Mouse (Mus musculus) gastrocnemius, adult 2 months (tissue): ENCODE data around the gene Gm20388. TPM values are rescaled to one million over a fixed set of nuclear protein-coding genes. Genes with fewer than 3 reads are reported as not detected.

Experiments used
- DNase-seq: peaks from one replicate; pipeline ENCODE4 v3.0.0; 2022
- H3K27ac ChIP-seq: fragments of 200-600 bp; 2 replicates; pipeline ENCODE4 v1.8.1; 2022; ENCODE audit warnings: mild to moderate bottlenecking
- H3K4me3 ChIP-seq: fragments of 200-600 bp; 2 replicates; pipeline ENCODE4 v1.8.1; 2022; ENCODE audit warnings: mild to moderate bottlenecking, moderate library complexity
- CTCF ChIP-seq: fragments of 200-600 bp; IDR thresholded peaks from 2 replicates; pipeline ENCODE4 v1.8.1; 2022; ENCODE audit warnings: antibody characterized with exemption, mild to moderate bottlenecking, moderate library complexity
- intact Hi-C: fragments of 180-260 bp; cut with DNase I; formaldehyde crosslinking; loops from one replicate; pipeline ENCODE4 v1.15.1; 2025
- total RNA-seq, 2 experiments: library from RNA; stranded (reverse); gene quantifications; 2 replicates each; pipeline ENCODE4 v1.2.3; 2021

Gm20388 gene
- total RNA-seq, 2 experiments from 2014 or later, result 6.1 to 15.0 TPM

- Histone ChIP-seq H3K4me3 (peak overlapping the region; percentile 99), H3K27ac (peak overlapping the region; percentile 86)
- no peak for TF ChIP-seq CTCF
- no peak for DNase-seq
- intact Hi-C loops, result no loop called here
These were observed 1919.2 kb downstream of the Gm20388 start for GRCm38 (mm10) chr8:121829777-121830362.

DNA sequence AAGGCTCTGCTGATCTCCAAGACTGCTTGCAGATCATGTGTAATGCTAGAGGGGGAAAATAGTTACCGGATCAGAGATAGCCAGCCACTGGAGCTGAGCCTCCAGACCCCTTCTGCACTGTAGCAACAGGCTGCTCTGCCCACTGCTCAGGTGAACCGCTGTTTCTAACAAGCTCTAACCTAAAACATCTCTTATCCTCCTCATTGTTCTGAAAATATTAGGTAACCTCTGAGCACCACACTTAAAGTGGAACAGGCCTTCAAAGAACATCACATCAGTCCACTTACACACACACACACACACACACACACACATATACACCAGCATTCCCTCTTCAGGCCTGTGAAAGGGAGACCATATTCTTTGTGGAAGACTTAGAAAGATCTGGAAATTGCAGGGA, 1921.4 kb downstream of the Gm20388 start:
- no peak overlapping the region for H3K27ac ChIP-seq
- no peak for TF ChIP-seq CTCF
- DNase-seq, result no peak
- intact Hi-C loops, result loop anchor here (2.0 kb wide), 1 partner anchor 113 kb away; no protein-coding TSS in a partner anchor
- H3K4me3 ChIP-seq, result no peak overlapping the region

GRCm38 (mm10) chr8:121832503-121832902, 1921.9 kb downstream of the Gm20388 start:
- H3K4me3 ChIP-seq, result no peak overlapping the region
- intact Hi-C loops, result loop anchor here (2.0 kb wide), 1 partner anchor 114 kb away; no protein-coding TSS in a partner anchor
- peak; percentile 69 for DNase-seq

GRCm38 (mm10) chr8:121841242-121841641, 1930.6 kb downstream of the Gm20388 start:
- H3K27ac ChIP-seq, result no peak overlapping the region
- TF ChIP-seq CTCF, result peak; percentile 67
- intact Hi-C loops, result loop anchor here (10.0 kb wide), 1 partner anchor 146 kb away; no protein-coding TSS in a partner anchor
- no peak overlapping the region for H3K4me3 ChIP-seq
- peak; percentile 32 for DNase-seq

More at GRCm38 (mm10) chr8:121832503-121832902, 1921.9 kb downstream of the Gm20388 start:
- peak; percentile 73 for TF ChIP-seq CTCF
- no peak overlapping the region for H3K27ac ChIP-seq

- intact Hi-C loops, result loop anchor here (10.0 kb wide), 1 partner anchor 148 kb away; no protein-coding TSS in a partner anchor
- no peak overlapping the region for H3K4me3 ChIP-seq
- TF ChIP-seq CTCF, result no peak
- H3K27ac ChIP-seq, result no peak overlapping the region
- no peak for DNase-seq
These were observed 1931.7 kb downstream of the Gm20388 start for GRCm38 (mm10) chr8:121842064-121842955.

DNA sequence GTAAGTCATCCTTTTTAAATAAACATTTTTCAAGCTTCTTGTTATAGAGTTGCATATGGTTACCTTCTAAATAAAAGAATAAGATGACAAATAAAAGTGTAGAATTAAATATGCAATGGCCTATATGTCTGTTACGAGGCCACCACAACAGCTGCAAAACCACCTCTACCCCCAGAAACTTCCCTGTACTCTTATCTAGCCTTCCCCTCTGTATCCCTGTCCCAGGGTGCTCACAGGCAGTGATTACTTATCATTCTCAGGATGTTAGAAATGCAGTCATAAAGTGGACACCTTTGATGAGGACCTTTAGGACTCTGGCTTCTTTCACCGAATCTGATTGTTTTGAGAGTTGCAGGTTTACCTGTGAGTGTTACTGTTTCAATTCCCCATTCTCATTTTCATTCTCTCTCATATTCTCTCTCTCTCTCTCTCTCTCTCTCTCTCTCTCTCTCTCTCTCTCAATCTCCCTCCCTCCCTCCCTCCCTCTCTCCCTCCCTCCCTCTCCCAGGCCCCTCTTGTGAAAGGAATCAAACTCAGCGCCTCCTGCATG, 1932.6 kb downstream of the Gm20388 start:
- no peak overlapping the region for H3K4me3 ChIP-seq
- no peak for DNase-seq
- intact Hi-C loops, result loop anchor here (10.0 kb wide), 1 partner anchor 148 kb away; no protein-coding TSS in a partner anchor
- no peak for TF ChIP-seq CTCF
- no peak overlapping the region for H3K27ac ChIP-seq

GRCm38 (mm10) chr8:121844765-121845164, 1934.1 kb downstream of the Gm20388 start:
- Histone ChIP-seq H3K27ac (no peak overlapping the region), H3K4me3 (no peak overlapping the region)
- DNase-seq, result no peak
- no peak for TF ChIP-seq CTCF
- intact Hi-C loops, result loop anchor here (10.0 kb wide), 1 partner anchor 150 kb away; no protein-coding TSS in a partner anchor

DNA sequence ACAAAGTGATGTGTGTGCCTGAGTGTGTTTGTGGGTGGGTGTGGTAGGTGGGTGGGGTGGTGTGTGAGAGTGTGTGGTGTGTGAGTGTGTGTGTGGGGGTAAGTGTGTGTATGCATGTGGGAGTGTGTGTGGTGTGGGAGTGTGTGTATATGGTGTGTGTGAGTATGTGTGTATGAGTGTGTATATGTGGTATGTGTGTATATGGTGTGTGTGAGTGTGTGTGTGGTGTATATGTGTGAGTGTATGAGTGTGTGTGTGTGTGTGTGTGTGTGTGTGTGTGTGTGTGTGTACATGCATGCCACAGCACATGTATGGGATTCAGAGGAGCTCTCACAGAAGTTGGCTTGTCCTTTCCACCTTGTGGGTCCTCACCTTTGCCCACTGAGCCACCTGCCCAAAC, 1936.2 kb downstream of the Gm20388 start:
- intact Hi-C loops, result loop anchor here (10.0 kb wide), 1 partner anchor 152 kb away; no protein-coding TSS in a partner anchor
- no peak overlapping the region for H3K27ac ChIP-seq
- DNase-seq, result no peak
- no peak overlapping the region for H3K4me3 ChIP-seq
- TF ChIP-seq CTCF, result no peak

- no peak for DNase-seq
- Histone ChIP-seq H3K27ac (no peak overlapping the region), H3K4me3 (no peak overlapping the region)
- no peak for TF ChIP-seq CTCF
- intact Hi-C loops, result loop anchor here (10.0 kb wide), 1 partner anchor 153 kb away; no protein-coding TSS in a partner anchor
These were observed 1936.7 kb downstream of the Gm20388 start for GRCm38 (mm10) chr8:121847261-121847822.

- no peak for TF ChIP-seq CTCF
- H3K4me3 ChIP-seq, result no peak overlapping the region
- intact Hi-C loops, result loop anchor here (10.0 kb wide), 1 partner anchor 153 kb away; no protein-coding TSS in a partner anchor
- DNase-seq, result no peak
- no peak overlapping the region for H3K27ac ChIP-seq
These were observed 1937.3 kb downstream of the Gm20388 start for GRCm38 (mm10) chr8:121847987-121848386.

DNA sequence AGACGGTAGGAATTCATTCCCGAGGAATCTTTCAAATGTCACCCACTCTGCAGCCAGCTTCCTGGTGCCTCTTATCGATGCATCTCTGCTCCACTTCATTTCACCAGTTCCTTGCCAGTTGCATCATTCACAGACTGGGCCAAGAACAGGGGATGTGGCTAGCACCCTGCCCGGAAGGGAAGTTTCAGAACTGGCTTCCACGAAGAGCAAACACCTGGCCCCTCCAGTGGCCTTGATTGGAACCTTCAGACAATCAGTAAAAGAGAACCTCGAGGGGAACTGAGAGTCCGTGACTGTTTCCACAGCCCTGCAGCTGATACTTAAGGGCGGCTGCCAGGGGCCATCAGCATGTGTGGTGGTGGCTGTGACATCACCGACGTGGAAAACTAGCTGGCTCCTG, 1937.9 kb downstream of the Gm20388 start:
- Histone ChIP-seq H3K27ac (no peak overlapping the region), H3K4me3 (no peak overlapping the region)
- no peak for DNase-seq
- intact Hi-C loops, result loop anchor here (10.0 kb wide), 1 partner anchor 154 kb away; no protein-coding TSS in a partner anchor
- TF ChIP-seq CTCF, result no peak

DNA sequence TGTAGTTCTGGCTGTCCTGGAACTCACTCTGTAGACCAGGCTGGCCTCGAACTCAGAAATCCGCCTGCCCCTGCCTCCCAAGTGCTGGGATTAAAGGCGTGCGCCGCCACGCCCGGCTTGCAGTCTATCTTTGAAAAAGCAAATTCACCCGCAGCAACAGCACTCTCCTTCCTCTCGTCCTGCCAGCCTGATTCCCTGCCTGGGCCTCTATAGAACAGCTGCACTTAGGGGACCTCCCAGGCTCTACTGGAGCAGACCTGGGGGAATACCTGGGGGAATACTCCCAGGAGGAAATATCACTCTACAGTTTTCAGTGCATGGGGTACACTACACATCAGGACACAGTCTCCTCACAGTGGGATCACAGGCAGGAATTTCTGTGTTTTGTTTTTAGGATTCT, 1938.7 kb downstream of the Gm20388 start:
- TF ChIP-seq CTCF, result no peak

More for the DNA sequence above, 1938.7 kb downstream of the Gm20388 start:
- intact Hi-C loops, result loop anchor here (10.0 kb wide), 1 partner anchor 155 kb away; no protein-coding TSS in a partner anchor
- no peak overlapping the region for H3K4me3 ChIP-seq
- DNase-seq, result no peak
- no peak overlapping the region for H3K27ac ChIP-seq
